Mouse (Mus musculus) embryonic facial prominence, embryonic 14.5 days (tissue): ENCODE data around the gene Apoc3. TPM values are rescaled to one million over a fixed set of nuclear protein-coding genes. Genes with fewer than 3 reads are reported as not detected.

Experiments
- ATAC-seq: fragments of 200-750 bp; cut with Nextera tagmentation; 2 replicates; pipeline ENCODE4 v1.8.0; 2017; ENCODE audit warnings: low read depth, moderate number of reproducible peaks, moderate TSS enrichment
- DNase-seq: peaks from one replicate; pipeline ENCODE4 v3.0.0-alpha.2; 2015; ENCODE audit warnings: low spot score
- H3K27ac ChIP-seq: fragments of 300-500 bp; sonication (generic); replicated peaks from 2 replicates; pipeline ENCODE4 v1.5.1; 2014; ENCODE audit warnings: low read depth, mild to moderate bottlenecking, low read length, moderate library complexity
- H3K27me3 ChIP-seq: fragments of 300-500 bp; sonication (generic); replicated peaks from 2 replicates; pipeline ENCODE4 v1.6.1; 2014; ENCODE audit warnings: low read length; ENCODE audit not compliant: control insufficient read depth, insufficient read depth
- H3K36me3 ChIP-seq: fragments of 300-500 bp; sonication (generic); 2 replicates; pipeline ENCODE4 v1.6.1; 2014; ENCODE audit warnings: low read length, mixed read lengths; ENCODE audit not compliant: control insufficient read depth, insufficient read depth
- H3K4me1 ChIP-seq: fragments of 300-500 bp; sonication (generic); 2 replicates; pipeline ENCODE4 v1.6.1; 2014; ENCODE audit warnings: antibody characterized with exemption, low read length; ENCODE audit not compliant: control insufficient read depth, insufficient read depth
- H3K4me2 ChIP-seq: fragments of 300-500 bp; sonication (generic); 2 replicates; pipeline ENCODE4 v1.6.1; 2014; ENCODE audit warnings: low read depth, mild to moderate bottlenecking, low read length, moderate library complexity, mixed read lengths
- H3K4me3 ChIP-seq: fragments of 300-500 bp; sonication (generic); 2 replicates; pipeline ENCODE4 v1.5.1; 2014; ENCODE audit warnings: low read depth, mild to moderate bottlenecking, low read length
- H3K9ac ChIP-seq: fragments of 300-500 bp; sonication (generic); 2 replicates; pipeline ENCODE4 v1.6.1; 2014; ENCODE audit warnings: low read depth, mild to moderate bottlenecking, low read length, moderate library complexity, mixed read lengths
- H3K9me3 ChIP-seq: fragments of 300-500 bp; sonication (generic); 2 replicates; pipeline ENCODE4 v1.6.1; 2016; ENCODE audit warnings: low read length; ENCODE audit not compliant: control insufficient read depth
- WGBS: fragments of 180-500 bp; shearing (Covaris S2); extraction: QIAGEN DNeasy Blood & Tissue Kit; methylation state at CpG from one replicate; pipeline ENCODE4 v1.1.7; 2014; 5-methylcytosine and 5-hydroxymethylcytosine counted together
- polyA plus RNA-seq: library from polyadenylated mRNA; unstranded; fragments of >200 nt; fragmentation: Nextera tagmentation; extraction: Ambion mirVana; gene quantifications from 2 replicates; pipeline ENCODE4 v1.2.1, GENCODE M21; 2014

Gene Apoc3
- polyA plus RNA-seq, 1 experiment from 2014 or later, result not detected

DNA sequence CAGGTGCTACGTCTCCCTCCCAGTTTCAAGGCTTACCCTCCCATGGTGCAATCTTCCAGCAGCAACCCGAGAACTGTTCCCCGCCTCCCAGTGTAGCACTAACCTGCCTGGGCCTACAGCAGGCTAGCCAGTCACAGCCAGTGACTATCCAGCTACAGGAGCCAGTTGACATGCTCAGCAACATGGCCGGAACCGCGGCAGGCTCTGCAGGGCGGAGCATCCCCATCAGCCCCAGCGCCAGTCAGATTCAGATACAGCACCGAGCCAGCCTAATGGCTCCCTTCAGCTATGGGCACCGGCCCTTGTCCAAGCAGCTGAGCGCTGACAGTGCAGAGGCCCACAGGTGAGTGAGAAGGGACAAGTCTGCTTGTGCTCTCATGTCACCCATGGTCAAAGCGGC, 25.0 kb downstream of the Apoc3 start:
- peaks cover 3% of the 10 kb centered on the region; the same call in 1 of the 2 replicates for H3K4me1 ChIP-seq
- DNase-seq, result no peak
- no peak overlapping the region for H3K4me3 ChIP-seq
- peaks cover 74% of the 10 kb centered on the region for H3K36me3 ChIP-seq
- ATAC-seq, result no peak
- WGBS, result 93% methylated on average over 12 of the region's 12 CpGs
- 0 out of 2 replicates have a peak overlapping the region, but pooled peaks have one; percentile 2 for H3K9ac ChIP-seq
- H3K27me3 ChIP-seq, result no peaks in the 10 kb centered on the region
- H3K4me2 ChIP-seq, result no peak overlapping the region
- no peak overlapping the region for H3K27ac ChIP-seq
- H3K9me3 ChIP-seq, result no peaks in the 10 kb centered on the region

DNA sequence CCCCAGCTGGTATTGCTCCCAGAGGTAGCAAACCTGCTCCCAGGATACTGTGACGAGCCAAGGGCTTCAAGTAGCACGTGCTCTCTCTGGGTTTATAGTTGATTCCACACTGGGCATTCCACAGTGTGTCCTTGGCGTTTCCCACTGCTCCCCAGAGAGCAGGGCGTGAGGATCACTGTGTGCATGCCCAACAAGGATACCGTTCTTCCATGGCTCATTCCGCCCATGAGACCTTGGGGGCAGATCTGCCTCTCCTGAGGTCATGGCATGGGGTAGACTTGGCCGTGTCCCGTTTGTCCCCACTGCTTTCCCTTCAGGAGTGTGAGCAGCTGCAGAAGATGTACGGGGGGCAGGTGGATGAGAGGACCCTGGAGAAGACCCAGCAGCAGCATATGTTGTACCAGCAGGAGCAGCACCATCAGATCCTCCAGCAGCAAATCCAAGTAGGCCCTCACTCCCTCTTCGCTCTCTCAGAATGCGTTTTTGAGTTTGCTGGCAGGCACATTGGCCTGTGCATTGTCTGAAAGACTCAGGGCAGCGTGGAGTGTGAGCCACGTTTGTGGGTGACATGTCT, 26.9 kb downstream of the Apoc3 start:
- Histone ChIP-seq H3K4me3 (no peak overlapping the region), H3K4me1 (peaks cover 3% of the 10 kb centered on the region; the same call in 1 of the 2 replicates), H3K27ac (no peak overlapping the region), H3K27me3 (no peaks in the 10 kb centered on the region), H3K4me2 (no peak overlapping the region), H3K36me3 (peaks cover 71% of the 10 kb centered on the region), H3K9me3 (no peaks in the 10 kb centered on the region), H3K9ac (no peak overlapping the region)
- ATAC-seq (no peak), DNase-seq (no peak)
- WGBS, result 59% methylated on average over 13 of the region's 13 CpGs

DNA sequence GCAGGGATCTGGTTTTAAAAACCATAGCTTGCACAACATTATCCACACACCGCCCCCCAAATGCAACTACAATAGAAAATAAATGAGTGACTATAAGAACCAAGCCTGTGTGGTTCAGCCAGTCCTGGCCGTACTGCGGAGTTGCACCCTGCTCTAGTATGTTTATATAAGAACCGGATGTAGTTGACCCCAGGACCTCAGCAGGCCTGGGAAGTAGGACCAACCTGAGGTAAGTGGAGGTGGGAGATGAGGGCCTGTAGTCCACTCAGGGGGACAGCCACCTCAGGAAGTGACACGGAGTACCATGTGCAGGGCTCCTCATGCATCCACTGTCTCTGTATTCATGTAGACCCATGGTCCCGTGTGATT, 28.0 kb downstream of the Apoc3 start:
- Histone ChIP-seq H3K9ac (no peak overlapping the region), H3K9me3 (no peaks in the 10 kb centered on the region), H3K27ac (no peak overlapping the region), H3K4me2 (no peak overlapping the region), H3K4me3 (no peak overlapping the region), H3K27me3 (no peaks in the 10 kb centered on the region), H3K4me1 (peaks cover 3% of the 10 kb centered on the region; the same call in 1 of the 2 replicates), H3K36me3 (peaks cover 63% of the 10 kb centered on the region)
- DNase-seq, result no peak
- no peak for ATAC-seq
- 62% methylated on average over 6 of the region's 6 CpGs for WGBS

DNA sequence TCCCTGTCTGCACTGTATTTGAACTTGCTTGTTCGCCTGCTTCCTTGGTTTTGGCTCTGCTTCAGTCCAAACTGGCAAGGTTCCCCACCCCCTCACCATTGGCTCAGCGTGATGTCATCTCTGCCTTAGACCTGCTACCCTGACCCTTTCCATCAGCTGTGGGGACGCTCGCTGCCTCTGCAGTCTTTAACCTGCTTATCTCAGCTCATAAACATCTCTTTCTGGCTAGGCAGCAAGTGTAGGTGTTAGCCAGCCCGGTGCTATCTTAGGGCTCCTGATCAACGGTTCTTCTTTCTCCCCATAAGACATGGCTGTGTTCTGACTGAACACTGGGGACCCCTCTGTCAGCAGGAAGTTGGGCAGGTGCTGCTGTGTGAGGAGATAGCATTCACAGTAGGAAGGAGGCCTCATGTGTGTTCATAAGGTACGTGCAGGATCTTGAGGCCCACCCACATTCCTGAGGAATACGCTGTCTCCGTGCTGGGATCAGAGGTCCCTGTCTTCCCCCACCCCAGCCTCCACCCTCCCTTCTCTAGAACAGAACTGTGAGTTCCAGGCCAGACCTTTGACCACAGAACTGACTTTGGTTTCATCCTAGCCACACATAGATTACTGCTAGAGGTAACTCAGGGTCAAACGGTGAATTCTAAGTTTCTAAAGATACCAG, 28.5 kb downstream of the Apoc3 start:
- 0 out of 2 replicates have a peak, but pooled peaks have one; percentile 41 for ATAC-seq
- WGBS, result 64% methylated on average over 10 of the region's 10 CpGs
- H3K4me3 ChIP-seq, result no peak overlapping the region
- H3K9me3 ChIP-seq, result no peaks in the 10 kb centered on the region
- H3K4me2 ChIP-seq, result no peak overlapping the region
- H3K27ac ChIP-seq, result no peak overlapping the region
- H3K4me1 ChIP-seq, result peaks cover 3% of the 10 kb centered on the region; the same call in 1 of the 2 replicates
- no peak for DNase-seq
- no peaks in the 10 kb centered on the region for H3K27me3 ChIP-seq
- H3K36me3 ChIP-seq, result peaks cover 61% of the 10 kb centered on the region
- no peak overlapping the region; the same call in 1 of the 2 replicates for H3K9ac ChIP-seq

DNA sequence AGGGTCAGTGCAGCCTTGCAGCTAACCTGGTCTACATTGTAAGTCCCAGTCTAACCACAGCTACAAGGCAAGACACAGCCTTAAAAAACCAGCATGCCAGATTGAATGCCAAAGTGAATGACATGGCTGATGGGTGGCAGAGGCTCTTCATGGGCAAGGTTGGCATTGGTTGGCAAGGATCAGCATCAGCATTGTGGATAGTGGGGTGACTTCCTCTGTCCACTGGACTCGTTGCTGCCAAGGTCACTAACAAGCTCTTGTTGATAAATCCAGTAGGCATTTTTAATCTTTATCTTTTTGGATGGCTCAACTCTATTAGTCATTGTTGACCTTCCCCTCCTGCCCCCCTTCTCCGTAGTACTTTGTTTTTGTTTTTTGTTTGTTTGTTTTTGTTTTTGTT, 35.8 kb downstream of the Apoc3 start:
- Histone ChIP-seq H3K4me1 (no peaks in the 10 kb centered on the region), H3K4me2 (no peak overlapping the region), H3K9me3 (no peaks in the 10 kb centered on the region), H3K9ac (no peak overlapping the region), H3K36me3 (peaks cover 78% of the 10 kb centered on the region), H3K4me3 (no peak overlapping the region), H3K27me3 (no peaks in the 10 kb centered on the region), H3K27ac (no peak overlapping the region)
- WGBS, result 85% methylated on average over 2 of the region's 2 CpGs
- DNase-seq (no peak), ATAC-seq (no peak)

DNA sequence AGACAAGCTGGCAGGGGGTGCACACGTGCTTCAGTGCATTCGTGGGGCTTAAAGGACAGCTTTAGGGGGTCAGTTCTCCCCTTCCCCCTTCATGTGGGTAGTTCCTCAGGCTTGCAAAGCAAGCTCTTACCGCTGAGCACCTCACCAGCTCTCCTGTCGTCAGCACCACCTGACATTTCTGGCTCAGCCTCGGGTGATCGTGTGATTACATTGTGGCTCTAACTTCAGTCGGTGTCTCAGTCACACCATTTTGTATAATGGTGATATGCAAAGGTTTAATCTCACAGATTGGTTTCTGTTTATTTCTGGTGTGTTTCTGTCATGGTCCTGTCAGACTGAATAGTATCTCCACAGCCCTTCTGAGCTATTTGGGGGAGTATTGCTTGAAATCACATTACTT, 36.5 kb downstream of the Apoc3 start:
- Histone ChIP-seq H3K4me2 (no peak overlapping the region), H3K36me3 (peaks cover 73% of the 10 kb centered on the region), H3K4me3 (no peak overlapping the region), H3K9me3 (no peaks in the 10 kb centered on the region), H3K27ac (no peak overlapping the region), H3K4me1 (no peaks in the 10 kb centered on the region), H3K27me3 (no peaks in the 10 kb centered on the region), H3K9ac (no peak overlapping the region)
- ATAC-seq (no peak), DNase-seq (no peak)
- WGBS, result 93% methylated on average over 7 of the region's 7 CpGs

DNA sequence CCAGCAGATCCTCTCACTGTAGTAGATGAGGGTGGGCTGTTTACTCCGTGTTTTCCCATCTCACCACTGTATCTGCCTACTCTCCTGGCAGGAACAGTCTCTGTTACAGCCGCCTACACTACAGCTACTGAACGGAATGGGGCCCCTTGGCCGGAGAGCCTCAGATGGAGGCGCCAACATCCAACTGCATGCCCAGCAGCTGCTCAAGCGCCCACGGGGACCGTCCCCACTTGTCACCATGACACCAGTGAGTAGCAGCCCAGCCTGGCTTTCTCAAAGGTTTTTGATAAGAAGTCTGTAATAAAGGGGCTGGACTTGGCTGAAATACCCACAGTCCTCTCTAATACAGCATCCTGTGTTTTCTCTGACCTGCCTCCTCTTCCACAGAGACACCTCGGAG, 37.0 kb downstream of the Apoc3 start:
- H3K9ac ChIP-seq, result no peak overlapping the region
- WGBS, result 90% methylated on average over 9 of the region's 9 CpGs

DNA sequence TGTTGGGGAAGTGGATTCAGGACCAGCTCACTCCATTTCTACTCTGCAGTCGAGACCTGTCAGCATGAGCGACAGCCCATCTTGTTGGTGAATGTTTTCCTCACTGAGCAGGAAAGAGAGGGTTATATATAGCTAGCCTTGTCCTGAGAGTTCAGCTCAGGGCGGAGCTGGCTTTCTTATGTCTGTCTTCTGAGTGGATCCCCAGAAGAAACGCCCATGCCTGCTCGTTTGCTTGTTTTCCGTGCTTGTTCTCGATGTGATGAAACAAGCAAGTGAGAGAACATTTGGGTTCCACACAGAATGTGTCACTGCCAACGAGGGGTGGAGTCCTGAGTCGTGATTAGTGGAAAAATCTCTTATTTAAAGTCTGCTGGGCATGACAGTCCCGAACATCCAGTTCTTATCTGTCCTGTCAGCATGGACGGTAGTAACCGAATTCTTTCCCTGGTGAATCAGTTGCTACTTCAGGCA, 38.7 kb downstream of the Apoc3 start:
- ATAC-seq (no peak), DNase-seq (no peak)
- WGBS, result 80% methylated on average over 12 of the region's 12 CpGs
- Histone ChIP-seq H3K9ac (no peak overlapping the region), H3K4me1 (no peaks in the 10 kb centered on the region), H3K27ac (no peak overlapping the region), H3K4me3 (no peak overlapping the region), H3K27me3 (no peaks in the 10 kb centered on the region), H3K36me3 (peaks cover 67% of the 10 kb centered on the region), H3K4me2 (no peak overlapping the region), H3K9me3 (no peaks in the 10 kb centered on the region)

More for the DNA sequence above, 37.0 kb downstream of the Apoc3 start:
- no peak for ATAC-seq
- DNase-seq, result no peak
- no peaks in the 10 kb centered on the region for H3K9me3 ChIP-seq
- peaks cover 73% of the 10 kb centered on the region for H3K36me3 ChIP-seq
- H3K4me1 ChIP-seq, result no peaks in the 10 kb centered on the region
- no peak overlapping the region for H3K27ac ChIP-seq
- no peaks in the 10 kb centered on the region for H3K27me3 ChIP-seq
- no peak overlapping the region for H3K4me3 ChIP-seq
- H3K4me2 ChIP-seq, result no peak overlapping the region

DNA sequence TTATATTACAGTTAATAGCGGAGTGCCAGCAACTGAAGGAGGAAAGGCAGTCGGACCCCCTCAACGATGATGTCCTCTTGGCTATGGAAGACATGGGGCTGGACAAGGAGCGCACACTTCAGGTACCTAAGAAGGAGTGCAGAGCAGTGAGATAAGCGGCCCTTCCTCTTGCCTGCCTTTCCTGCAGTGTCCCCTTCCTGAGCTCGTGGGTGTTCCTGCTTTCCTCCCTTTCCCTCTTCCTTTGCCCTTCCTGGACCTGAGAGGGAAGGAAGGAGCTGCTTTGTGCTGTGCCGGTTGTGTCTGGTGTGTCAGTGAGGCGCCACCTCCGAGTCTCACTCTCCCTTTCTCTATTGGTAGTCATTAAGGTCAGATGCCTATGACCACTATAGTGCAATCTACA, 40.6 kb downstream of the Apoc3 start:
- 80% methylated on average over 9 of the region's 9 CpGs for WGBS
- H3K27me3 ChIP-seq, result no peaks in the 10 kb centered on the region
- H3K27ac ChIP-seq, result no peak overlapping the region
- ATAC-seq (no peak), DNase-seq (no peak)
- H3K4me2 ChIP-seq, result no peak overlapping the region
- no peaks in the 10 kb centered on the region for H3K9me3 ChIP-seq
- H3K36me3 ChIP-seq, result peaks cover 49% of the 10 kb centered on the region
- no peak overlapping the region for H3K4me3 ChIP-seq
- no peaks in the 10 kb centered on the region; the same call in 1 of the 2 replicates for H3K4me1 ChIP-seq
- no peak overlapping the region for H3K9ac ChIP-seq
